Mouse (Mus musculus) adrenal gland, postnatal 25 days (tissue): ENCODE measurements around the gene Rnf166. TPM values are rescaled to one million over a fixed set of nuclear protein-coding genes. Genes with fewer than 3 reads are reported as not detected.
A peak's percentile ranks its signal among the peaks of the same experiment; 100 is the strongest.

Experiments
- DNase-seq: peaks from one replicate; pipeline ENCODE4 v3.0.0; 2021; ENCODE audit warnings: mixed read lengths
- total RNA-seq: library from RNA; stranded (reverse); gene quantifications from 2 replicates; pipeline ENCODE4 v1.2.3, GENCODE M21; 2021

Rnf166 gene
- total RNA-seq, 1 experiment from 2014 or later = 66.5 TPM

DNA sequence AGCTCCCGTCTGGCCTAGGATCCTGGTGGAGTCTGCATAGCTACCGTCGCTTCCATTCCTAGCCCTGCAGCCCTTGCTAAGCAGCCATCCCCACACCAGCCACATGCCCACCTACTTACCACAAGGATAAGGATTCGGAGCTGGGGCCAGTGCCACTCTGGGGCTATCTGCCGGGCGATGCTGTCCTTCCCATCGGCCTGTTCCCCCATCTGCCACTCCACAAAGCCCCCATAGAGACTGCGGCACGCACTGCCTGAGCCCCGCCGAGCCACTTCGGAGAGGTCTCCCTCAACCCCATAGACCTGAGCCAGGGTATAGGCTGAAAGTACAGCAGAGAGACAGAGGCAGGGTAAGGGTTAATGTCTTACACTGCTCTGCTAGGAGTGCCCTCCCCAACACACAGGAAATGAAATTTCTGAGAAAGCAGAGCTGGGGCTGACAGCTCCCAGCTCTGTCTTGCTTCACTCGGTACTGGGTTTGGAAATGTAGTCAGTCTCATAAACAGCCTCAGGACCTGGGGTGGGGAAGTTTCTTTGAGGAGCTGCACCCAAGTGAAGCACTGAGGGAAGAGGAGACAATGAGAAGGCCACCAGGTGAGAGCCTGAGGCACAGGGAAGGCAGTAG is 38.0 kb downstream of the Rnf166 start:
- DNase-seq = no peak

DNA sequence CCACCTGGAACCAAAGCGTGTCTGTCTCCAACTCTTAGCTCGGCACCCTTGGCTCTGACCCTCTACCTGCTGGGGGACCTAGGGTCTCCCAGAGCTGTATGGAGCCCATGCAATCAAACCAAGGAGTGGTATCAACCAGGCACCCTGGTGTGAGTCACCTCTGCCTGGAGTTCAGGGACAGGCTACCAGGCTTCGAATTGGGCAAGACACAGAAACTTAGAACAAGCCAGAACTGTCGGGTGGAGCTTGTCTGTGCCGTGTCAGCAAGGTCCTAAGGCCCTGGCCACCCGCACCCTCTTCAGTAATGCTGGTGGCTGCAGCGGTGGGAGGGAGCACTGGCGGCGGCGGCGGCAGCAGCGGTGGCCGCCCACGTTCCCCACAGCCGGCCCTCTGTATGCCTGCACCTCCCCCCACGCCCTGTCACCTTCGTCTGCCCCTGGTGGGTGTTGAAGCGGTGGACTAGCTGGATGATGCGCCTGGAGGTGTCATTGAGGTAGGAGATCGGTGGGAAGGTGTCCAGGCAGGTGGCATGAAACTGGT is 39.2 kb downstream of the Rnf166 start:
- no peak for DNase-seq

DNA sequence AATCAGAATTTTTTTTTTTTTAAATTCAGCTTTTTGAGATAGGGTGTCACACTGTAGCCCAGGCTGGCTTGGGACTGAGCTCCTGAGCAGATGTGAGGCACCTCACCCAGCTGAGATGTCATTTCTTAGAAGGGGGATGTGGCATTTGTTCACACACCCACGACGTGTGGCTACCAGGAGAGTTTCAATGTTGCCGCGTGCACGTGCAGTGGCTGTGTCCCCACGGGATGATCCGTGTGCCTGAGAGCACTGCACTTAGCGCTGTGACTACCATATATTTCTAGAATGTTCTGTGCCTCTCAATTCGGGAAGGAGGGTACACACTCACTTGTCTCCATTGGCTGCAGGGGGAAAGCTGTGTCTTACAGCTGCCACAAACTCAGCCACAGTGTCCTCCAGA is 39.7 kb downstream of the Rnf166 start:
- no peak for DNase-seq

DNA sequence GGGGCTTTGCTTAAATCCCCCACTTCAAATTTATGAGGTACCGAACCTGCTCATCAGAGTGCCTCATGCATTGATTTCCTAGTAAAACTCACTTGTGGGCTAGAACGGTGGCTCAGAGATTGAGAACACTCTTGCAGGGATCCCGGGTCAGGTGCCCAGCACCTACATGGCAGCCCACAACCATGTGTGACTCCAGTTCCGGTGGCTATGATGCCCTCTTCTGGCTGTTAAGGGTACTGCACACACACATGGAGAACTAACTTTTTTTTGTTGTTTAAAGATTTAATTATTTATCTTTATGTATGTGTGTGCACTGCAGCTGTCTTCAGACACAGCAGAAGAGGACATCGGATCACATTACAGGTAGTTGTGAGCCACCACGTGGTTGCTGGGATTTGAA is 40.5 kb downstream of the Rnf166 start:
- DNase-seq = no peak

DNA sequence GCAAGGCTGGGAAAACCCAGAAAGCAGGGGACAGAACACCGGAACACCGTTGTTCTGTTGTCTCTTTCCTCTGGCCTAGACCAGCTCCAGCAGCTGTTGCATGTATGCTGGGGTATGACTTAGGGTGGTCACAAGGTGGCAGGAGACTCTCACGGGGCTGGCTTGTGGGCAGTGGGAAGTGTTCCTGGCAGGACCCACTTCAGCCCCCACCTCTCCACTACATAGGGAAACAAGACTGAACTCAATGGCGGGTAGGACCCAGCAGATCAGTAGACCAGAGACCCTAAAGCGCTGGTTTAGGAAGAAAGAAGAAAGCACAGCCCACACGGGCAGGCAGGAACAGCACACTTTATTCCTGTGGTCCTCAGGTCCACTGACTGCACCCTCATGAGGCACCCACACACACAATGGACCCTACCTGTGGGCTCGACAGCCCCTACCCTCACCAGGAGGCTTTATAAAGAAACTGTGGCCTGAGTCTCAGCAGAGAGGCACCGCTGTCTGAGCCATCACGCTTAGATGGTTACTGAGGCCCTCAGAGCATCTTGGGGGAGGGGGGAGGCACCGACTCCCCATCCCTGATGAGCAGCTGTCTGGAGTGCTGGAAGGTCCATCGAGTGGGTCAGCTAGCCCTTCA is 42.5 kb downstream of the Rnf166 start:
- no peak for DNase-seq

DNA sequence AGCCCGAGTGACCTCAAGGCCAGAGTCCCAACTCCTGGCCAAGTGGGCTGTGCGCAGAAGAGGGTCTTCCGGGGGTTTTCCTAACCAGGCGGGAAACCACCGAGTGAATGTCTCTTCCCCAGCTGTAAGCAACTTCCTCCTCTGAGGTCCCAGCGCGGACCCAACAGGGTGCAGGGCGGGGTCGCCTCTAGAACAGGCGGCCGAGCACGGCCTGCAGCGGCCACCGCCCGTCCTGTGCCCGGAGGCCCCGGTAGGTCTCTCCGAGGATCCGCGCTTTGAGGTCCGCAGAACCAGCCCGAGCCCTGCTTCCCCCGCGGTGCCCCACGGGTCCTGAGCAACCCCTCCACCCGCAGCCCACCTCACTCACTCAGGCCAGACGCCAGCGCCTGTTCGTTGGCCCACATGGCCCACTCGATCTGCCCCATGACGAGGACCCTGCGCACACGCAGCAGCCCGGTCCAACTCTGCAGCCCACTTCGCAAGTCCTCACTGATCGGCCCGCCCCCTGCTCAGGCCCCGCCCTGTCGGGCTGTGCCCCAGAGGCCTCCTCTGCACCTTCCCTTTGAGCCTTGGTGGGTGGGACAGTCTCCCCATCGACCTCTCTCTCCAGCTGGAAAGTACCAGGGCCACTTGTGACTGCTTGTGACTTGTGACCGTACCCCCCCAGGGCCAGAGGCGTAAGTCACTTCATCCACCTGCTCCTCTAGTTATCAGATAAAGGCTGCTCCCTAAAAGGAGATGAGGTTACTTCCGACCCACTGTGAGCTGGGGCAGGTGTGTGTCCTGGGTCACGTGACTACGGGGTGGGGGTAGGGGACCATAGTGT is 43.2 kb downstream of the Rnf166 start, which contains the start of gene Cyba:
Gene Cyba, minus strand, starts transcription at position 488 of the 826 bp plus-strand sequence.
- DNase-seq = peak; percentile 61

DNA sequence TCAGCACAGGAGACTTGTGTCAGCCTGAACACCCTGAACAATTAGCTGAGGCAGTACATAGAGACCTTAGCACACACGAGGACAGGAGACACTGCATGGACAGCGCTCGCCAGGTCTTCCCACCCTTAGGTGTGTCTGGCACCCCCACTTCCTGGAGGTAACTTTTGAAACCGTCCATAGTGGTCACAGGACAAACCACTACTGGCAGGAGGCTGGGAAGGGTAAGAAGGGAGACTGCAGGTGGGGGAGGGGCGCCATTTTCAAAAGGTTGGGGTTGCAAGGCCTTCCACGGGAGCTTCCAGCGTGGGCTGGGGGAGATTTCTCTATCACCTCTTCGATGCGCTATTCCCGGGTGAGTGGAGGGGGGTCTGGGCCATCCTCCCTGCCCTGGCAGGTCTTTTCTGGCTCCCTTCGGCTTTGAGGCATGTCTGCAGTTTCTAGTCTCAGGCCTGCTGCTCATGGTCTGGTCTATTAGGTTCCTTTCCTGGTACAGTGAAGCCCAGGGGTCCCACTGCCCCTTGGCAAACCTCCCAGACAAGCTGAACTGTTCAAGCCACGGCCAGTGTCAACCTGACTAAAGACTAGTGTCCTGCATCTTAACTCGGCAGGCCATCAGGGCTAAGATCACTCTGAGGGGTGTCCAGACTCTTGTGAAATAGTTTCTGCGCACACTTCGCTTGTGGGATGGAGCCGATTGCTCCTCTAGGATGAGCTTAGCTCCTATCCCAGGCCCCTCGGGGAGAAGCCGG is 44.0 kb downstream of the Rnf166 start:
- peak; percentile 23 for DNase-seq

DNA sequence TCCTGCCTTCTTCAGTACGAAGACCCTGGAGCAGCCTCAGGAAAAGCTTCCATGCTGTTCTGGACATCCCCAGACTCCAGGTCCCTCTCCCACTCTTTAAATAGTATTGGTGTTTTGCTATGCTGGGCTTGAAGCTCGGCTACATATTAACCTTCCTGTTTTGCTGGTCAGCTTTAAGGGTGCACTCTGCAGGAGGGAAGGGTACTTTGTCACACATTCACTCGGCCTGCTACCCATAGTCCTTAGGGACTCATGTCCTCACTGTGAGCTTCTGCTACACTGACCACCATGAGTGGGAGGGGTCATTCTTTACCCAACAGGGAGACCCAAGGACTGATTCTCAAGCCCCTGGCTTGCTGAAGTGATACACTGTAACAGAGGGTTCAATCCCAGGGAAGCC is 45.2 kb downstream of the Rnf166 start:
- DNase-seq = no peak

DNA sequence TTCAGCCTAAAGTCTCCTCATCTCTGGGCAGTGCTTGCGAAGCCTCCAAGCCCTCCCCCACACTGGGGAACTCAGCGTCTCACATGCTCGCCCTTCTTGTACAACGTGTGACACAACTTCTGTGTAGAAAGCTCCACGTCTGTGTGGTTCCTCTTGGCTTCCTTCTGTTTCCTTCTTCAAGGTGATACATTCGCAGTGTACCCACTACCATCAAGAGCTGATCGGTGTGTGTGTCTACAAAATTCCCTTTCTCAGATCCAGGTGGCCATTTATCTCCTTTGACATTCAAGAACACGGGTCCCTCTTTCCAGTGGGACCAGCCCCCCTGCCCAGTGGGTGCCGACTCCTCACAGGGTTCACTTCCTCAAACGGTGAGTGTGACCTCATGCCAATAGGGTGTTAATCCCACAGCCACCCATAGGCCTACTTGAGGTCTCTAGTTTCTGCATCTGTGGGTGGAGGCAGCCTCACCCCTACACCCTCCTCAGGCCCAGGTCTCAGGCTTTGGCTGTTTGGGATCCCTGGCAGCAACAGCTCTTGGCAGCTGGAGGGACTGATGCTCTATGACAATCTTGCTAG is 45.7 kb downstream of the Rnf166 start:
- DNase-seq = no peak

DNA sequence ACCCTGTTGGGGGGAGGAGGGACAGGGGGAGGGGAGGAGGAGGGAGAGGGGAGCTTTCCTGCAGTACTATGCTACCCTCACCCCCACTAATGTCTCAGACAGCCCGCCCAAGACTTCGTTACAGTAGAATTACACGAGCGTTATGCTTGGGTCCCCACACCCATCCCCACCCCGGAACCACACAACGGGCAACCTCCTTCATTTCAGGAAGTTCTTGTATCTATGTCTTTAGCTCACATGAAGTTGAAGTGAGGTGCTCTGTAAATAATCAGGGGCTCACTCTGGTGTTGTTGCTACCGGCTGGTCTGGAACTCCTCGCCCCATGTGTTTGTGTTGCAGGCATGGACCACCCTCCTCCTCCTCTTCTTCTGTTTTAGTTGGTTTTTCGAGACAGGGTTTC is 47.7 kb downstream of the Rnf166 start:
- no peak for DNase-seq

DNA sequence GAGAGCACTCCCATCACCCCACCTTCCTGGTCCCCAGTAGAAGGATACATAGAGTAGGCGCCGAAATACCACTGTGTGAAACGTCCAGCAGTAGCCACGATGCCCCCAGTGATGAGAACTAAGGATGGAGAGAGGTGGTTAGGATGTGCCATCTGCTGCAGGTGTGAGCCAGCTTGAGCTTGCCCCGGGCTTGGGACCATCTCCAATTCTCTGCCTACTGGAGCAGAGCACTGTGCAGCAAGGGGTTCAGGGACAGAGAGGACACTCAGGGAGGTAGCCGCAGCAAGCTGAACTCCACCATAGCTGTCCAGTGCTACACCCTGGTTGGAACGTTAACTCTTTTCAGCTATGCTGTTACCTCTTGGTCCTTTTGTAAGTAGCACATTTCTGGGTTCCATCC is 48.3 kb downstream of the Rnf166 start:
- DNase-seq = no peak

DNA sequence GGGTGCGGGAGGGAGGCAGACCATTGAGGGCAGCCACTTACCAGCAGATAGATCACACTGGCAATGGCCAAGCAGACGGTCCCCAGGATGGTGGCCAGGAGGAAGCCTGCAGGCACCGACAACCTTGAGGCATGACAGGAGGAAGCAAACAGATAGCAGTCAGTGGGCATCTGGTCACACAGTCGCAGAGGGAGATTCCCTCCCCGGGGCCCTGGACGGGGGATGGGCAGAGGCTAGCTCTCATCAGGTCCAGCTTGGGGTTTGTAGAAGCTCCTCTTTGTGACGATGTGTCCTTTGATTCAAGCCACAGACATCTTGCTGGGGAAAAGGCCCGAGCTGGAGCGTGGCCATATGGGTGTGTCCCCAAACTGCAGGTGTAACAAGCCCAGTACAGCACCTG is 49.7 kb downstream of the Rnf166 start:
- no peak for DNase-seq

DNA sequence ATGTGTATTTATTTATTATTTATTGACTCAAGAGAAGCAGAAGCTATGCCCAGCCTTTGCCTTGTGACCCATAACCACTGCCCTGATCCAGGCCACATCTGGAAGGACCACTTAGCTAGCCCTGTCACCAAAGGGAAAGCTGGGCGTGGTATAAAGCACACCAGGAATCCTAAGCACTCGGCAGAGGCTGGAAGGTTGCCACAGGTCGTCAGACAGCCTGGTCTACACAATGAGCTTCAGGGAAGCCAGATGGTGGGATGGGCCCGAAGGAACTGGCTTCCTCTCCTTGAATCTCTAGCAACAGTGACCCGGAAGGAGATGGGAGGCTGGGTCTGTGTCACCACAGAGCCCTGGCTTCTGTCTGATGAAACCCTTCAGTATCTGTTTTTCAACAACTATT is 52.2 kb downstream of the Rnf166 start:
- DNase-seq = no peak

DNA sequence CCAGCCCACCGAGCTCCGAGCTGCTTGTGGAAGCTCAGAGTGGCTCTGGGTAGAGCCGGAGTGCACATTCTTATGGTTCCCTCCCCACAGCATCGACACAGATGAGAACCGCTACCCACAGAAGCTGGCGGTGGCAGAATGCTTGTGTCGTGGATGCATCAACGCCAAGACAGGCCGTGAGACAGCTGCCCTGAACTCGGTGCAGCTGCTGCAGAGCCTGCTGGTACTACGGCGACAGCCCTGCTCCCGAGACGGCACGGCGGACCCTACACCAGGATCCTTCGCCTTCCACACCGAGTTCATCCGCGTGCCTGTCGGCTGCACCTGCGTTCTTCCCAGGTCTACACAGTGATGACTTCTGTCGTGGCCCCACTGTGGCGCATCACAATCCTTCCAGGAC is 52.6 kb downstream of the Rnf166 start:
- DNase-seq = no peak

DNA sequence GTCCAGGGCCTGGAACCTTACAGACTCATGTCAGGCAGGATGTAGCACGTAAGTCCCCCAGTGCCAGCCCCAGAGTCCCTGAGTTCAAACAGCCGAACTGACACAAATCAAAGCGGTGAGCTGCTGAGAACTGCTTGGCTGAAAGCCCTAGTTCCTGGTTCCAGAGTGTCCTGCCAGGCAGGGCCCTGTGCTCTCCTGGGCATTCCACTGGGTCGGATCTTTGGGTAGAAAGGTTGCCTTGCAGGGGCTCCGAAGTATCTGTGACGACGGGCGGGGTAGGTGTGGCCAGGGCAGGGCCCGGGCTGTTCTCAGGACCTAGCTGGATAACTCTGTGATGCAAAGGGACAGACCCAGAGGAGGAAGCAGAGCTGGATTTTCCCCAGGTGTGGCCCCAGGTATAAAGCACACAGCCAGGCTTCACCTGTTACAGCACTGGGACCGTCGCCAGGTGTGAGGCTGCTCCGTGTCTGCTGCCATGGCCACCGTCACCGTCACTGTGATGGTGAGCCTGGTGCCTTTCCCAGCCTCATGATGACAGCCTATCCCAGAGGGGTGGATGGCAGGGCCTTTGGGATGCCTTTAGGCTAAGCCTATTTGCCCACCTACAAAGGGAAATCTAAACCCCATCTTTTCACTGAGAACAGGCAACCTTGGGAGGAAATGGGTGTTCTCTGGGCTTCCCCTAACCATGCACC is 54.3 kb downstream of the Rnf166 start, which contains the start of gene Il17c:
Gene Il17c, plus strand, starts transcription at position 645 of the 695 bp plus-strand sequence.
- DNase-seq = no peak

DNA sequence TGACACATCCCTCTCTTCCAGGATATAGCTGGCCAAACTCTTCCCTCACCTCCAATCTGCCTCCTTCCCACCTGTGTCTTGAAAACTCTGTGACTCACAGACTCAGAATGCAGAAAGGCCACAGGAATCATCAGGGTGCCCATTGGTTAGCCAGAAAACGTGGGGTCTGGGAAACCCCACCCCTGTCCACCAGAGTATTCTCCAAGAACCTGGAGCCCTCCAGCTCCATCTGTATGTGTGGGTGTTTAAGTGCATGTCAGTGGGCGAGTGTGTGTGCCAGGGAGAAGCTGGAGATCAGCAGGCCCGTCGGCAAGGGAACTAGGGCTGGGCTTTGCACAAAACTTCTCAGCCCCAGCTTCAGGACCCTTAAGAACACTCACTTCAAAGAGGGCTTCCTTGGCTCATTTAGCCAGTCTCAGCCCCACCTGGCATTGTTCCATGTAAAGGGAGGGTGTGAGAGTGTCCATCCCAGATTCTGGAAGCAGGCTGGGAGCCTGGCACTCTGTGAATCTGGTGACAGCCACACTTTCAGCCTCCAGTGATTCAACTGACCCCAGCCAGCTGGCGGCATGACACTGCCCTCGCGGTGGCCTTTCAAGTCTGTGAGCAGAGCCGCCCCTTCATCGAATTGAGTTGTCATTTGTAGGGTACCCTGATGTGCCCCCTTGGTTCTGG is 55.8 kb downstream of the Rnf166 start:
- no peak for DNase-seq
